Mouse (Mus musculus) C2C12 (cell line): ENCODE measurements around the gene Btbd16. TPM values are rescaled to one million over a fixed set of nuclear protein-coding genes. Genes with fewer than 3 reads are reported as not detected.
A peak's percentile ranks its signal among the peaks of the same experiment; 100 is the strongest.

ENCODE experiments used
- H3K27me3 ChIP-seq: one replicate; pipeline ENCODE4 v1.6.1; 2011; ENCODE audit not compliant: control insufficient read depth, insufficient read depth, insufficient read length
- H3K36me3 ChIP-seq: one replicate; pipeline ENCODE4 v1.6.1; 2011; ENCODE audit not compliant: control insufficient read depth, insufficient read depth
- H3K4me3 ChIP-seq: one replicate; pipeline ENCODE4 v1.5.1; 2011; ENCODE audit warnings: mild to moderate bottlenecking, control low read depth; ENCODE audit not compliant: poor library complexity, insufficient read depth, severe bottlenecking
- H3K79me2 ChIP-seq: one replicate; pipeline ENCODE4 v1.6.1; 2011; ENCODE audit not compliant: control insufficient read depth, insufficient read depth
- H3K79me3 ChIP-seq: one replicate; pipeline ENCODE4 v1.6.1; 2011; ENCODE audit warnings: low read depth, control low read depth
- H3ac ChIP-seq: one replicate; pipeline ENCODE3; 2011; ENCODE audit warnings: low read depth; ENCODE audit not compliant: control insufficient read depth, insufficient read length
- CEBPB ChIP-seq: IDR thresholded peaks from one replicate; pipeline ENCODE4 v1.6.1; 2011; ENCODE audit warnings: low read depth, mild to moderate bottlenecking, control low read depth, moderate library complexity
- CTCF ChIP-seq: IDR thresholded peaks from one replicate; pipeline ENCODE4 v1.5.1; 2011; ENCODE audit not compliant: control insufficient read depth, insufficient read depth, insufficient read length
- FOSL1 ChIP-seq: IDR thresholded peaks from one replicate; pipeline ENCODE4 v1.8.0; 2011; ENCODE audit warnings: mild to moderate bottlenecking, low read length; ENCODE audit not compliant: poor library complexity, insufficient read depth, severe bottlenecking
- MAX ChIP-seq: IDR thresholded peaks from one replicate; pipeline ENCODE4 v1.6.1; 2011; ENCODE audit warnings: mild to moderate bottlenecking, control low read depth
- MYOD1 ChIP-seq: IDR thresholded peaks from one replicate; pipeline ENCODE4 v1.6.1; 2011; ENCODE audit warnings: low read depth; ENCODE audit not compliant: control insufficient read depth, insufficient read length
- MYOG ChIP-seq: IDR thresholded peaks from one replicate; pipeline ENCODE4 v1.6.1; 2011; ENCODE audit not compliant: control insufficient read depth, insufficient read length; ENCODE audit errors: extremely low read depth
- USF1 ChIP-seq: IDR thresholded peaks from one replicate; pipeline ENCODE4 v1.6.1; 2011; ENCODE audit warnings: low read depth, mild to moderate bottlenecking, control low read depth, moderate library complexity
- polyA plus RNA-seq: library from polyadenylated mRNA; unstranded; fragments of >200 nt; fragmentation: generic; extraction: Trizol; gene quantifications from one replicate; pipeline ENCODE4 v1.2.1, GENCODE M21; 2012; ENCODE audit warnings: missing spikeins

The Btbd16 gene
- polyA plus RNA-seq, 1 experiment, result not detected

- TF ChIP-seq MYOD1 (peak; percentile 69), MYOG (no peak)
- H3K79me2 ChIP-seq, result no peaks in the 10 kb centered on the region
- no peaks in the 10 kb centered on the region for H3K79me3 ChIP-seq
- no peak overlapping the region for H3K4me3 ChIP-seq
- H3K36me3 ChIP-seq, result no peaks in the 10 kb centered on the region
- H3K27me3 ChIP-seq, result no peaks in the 10 kb centered on the region
- H3ac ChIP-seq, result no peak overlapping the region
Measured at GRCm38 (mm10) chr7:130860721-130861142, 86.9 kb downstream of the Btbd16 start.

- Histone ChIP-seq H3K79me2 (peaks cover 13% of the 10 kb centered on the region), H3K79me3 (peaks cover 4% of the 10 kb centered on the region), H3ac (no peak overlapping the region), H3K27me3 (no peaks in the 10 kb centered on the region), H3K4me3 (no peak overlapping the region), H3K36me3 (no peaks in the 10 kb centered on the region)
- TF ChIP-seq MYOG (no peak), FOSL1 (no peak), MYOD1 (no peak), USF1 (no peak), CEBPB (no peak), MAX (no peak), CTCF (no peak)
Measured at GRCm38 (mm10) chr7:130862501-130862900, 88.6 kb downstream of the Btbd16 start.

GRCm38 (mm10) chr7:130864711-130865110 lies 90.8 kb downstream of the Btbd16 start:
- peaks cover 34% of the 10 kb centered on the region for H3K79me2 ChIP-seq
- TF ChIP-seq USF1 (no peak), MAX (no peak), MYOG (no peak), FOSL1 (no peak), CEBPB (no peak), CTCF (no peak), MYOD1 (no peak)
- no peaks in the 10 kb centered on the region for H3K27me3 ChIP-seq
- no peak overlapping the region for H3ac ChIP-seq
- H3K36me3 ChIP-seq, result no peaks in the 10 kb centered on the region
- no peak overlapping the region for H3K4me3 ChIP-seq
- H3K79me3 ChIP-seq, result peaks cover 11% of the 10 kb centered on the region

- no peaks in the 10 kb centered on the region for H3K36me3 ChIP-seq
- H3K79me3 ChIP-seq, result peaks cover 17% of the 10 kb centered on the region
- peak within 1 kb of the TSS; percentile 83 for H3K4me3 ChIP-seq
- peak within 1 kb of the TSS; percentile 88 for H3ac ChIP-seq
- H3K79me2 ChIP-seq, result peaks cover 45% of the 10 kb centered on the region
- TF ChIP-seq MYOD1 (no peak), MAX (peak; percentile 57), USF1 (no peak), FOSL1 (no peak)
- no peaks in the 10 kb centered on the region for H3K27me3 ChIP-seq
Measured at GRCm38 (mm10) chr7:130865613-130866591, 92.0 kb downstream of the Btbd16 start, which contains the start of gene Plekha1. Gene Plekha1 (plus strand): TSS chr7:130865756.

GRCm38 (mm10) chr7:130866640-130867039 lies 92.8 kb downstream of the Btbd16 start:
- peaks cover 20% of the 10 kb centered on the region for H3K79me3 ChIP-seq
- peaks cover 53% of the 10 kb centered on the region for H3K79me2 ChIP-seq
- H3K27me3 ChIP-seq, result no peaks in the 10 kb centered on the region
- H3K4me3 ChIP-seq, result peak overlapping the region; percentile 83
- peak overlapping the region; percentile 88 for H3ac ChIP-seq
- TF ChIP-seq MYOD1, result no peak
- TF ChIP-seq CTCF, result no peak
- TF ChIP-seq FOSL1, result no peak
- no peak for TF ChIP-seq MYOG
- no peaks in the 10 kb centered on the region for H3K36me3 ChIP-seq

DNA sequence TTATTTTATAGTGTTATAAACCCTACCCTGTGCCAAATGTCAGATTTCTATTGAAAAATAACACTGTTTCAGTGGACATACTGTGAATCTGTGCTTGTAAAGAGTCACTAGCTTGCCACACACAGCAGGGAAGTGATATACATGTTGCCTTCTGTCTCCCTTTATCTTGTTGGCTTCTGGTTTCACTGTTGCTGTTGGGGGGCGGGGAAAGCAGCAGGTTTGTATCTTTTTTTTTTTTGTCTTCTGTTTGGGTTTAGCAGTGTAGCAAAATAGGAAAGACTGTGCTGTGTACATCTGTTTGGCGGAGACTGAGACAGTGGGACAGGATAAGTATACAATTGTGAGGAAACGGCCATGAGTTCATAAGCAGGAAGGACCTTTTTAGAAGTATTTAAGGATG lies 93.4 kb downstream of the Btbd16 start:
- TF ChIP-seq FOSL1 (no peak), CTCF (no peak), CEBPB (no peak), USF1 (no peak), MYOD1 (no peak), MAX (no peak), MYOG (no peak)
- Histone ChIP-seq H3K27me3 (no peaks in the 10 kb centered on the region), H3ac (no peak overlapping the region), H3K79me2 (peaks cover 59% of the 10 kb centered on the region), H3K79me3 (peaks cover 20% of the 10 kb centered on the region), H3K36me3 (no peaks in the 10 kb centered on the region), H3K4me3 (no peak overlapping the region)

Other genes starting within 250 kb of the Btbd16 start
- gene Nsmce4a, start 201.0 kb upstream of the Btbd16 start, polyA plus RNA-seq, result 54.3 TPM
- 44.8 TPM for gene Tacc2, start 196.6 kb upstream of the Btbd16 start, polyA plus RNA-seq
- 9.9 TPM for gene Plekha1, start 91.7 kb downstream of the Btbd16 start, polyA plus RNA-seq
- gene Htra1, start 162.0 kb downstream of the Btbd16 start, polyA plus RNA-seq, result 74.8 TPM